Mouse (Mus musculus): ENCODE data around the gene Lalba. TPM values are rescaled to one million over a fixed set of nuclear protein-coding genes. Genes with fewer than 3 reads are reported as not detected.
"Not testable (repeated sequence)": the region's sequence is repeated elsewhere in the genome, so short reads cannot be mapped to it uniquely, and the experiment has no call there.

Gene Lalba
- polyA plus RNA-seq, 1 experiment from 2014 or later, result not detected

DNA sequence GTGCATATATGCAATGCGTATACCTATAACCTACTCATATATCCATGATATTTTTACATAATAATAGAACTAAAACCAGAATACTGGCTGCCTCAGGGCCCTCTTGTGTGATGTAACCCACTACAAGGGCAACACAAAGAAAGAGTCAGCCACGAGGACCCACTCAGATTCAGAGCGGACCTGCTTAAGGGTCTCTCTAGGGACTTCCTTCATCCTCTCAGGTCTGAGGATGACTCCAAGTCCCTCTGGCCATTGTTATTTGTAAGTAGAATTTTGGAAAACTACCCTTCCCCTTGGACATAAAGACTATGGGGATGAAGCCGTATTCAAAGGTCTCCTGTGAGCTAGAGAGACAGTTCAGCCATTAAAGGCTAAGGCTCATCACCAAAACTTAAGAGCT, 12.9 kb downstream of the Lalba start, which contains the start of gene OR5BS1P:
Gene OR5BS1P (plus strand): TSS at position 301 of the 400 bp plus-strand sequence.
- no peaks in the 10 kb centered on the region for H3K4me1 ChIP-seq (ENCODE audit: control insufficient read depth in 2 of 2, insufficient read depth in 2 of 2, low read length in 2 of 2)
- H3K9me3 ChIP-seq (ENCODE audit: control insufficient read depth, low read length), result 0 out of 2 replicates have a peak, but pooled peaks cover 3% of the 10 kb centered on the region
- no peak within 1 kb of the TSS for H3K4me3 ChIP-seq (ENCODE audit: control insufficient read depth in 1 of 2, insufficient read depth in 1 of 2, low read depth in 1 of 2, low read length in 2 of 2)
- H3K4me2 ChIP-seq (ENCODE audit: low read length), result no peak within 1 kb of the TSS
- WGBS, result 82% methylated on average over 4 of the region's 4 CpGs
- H3K27me3 ChIP-seq (ENCODE audit: control insufficient read depth, insufficient read depth, low read length), result no peaks in the 10 kb centered on the region
- H3K9ac ChIP-seq (ENCODE audit: low read length), result no peak within 1 kb of the TSS
- no peak for ATAC-seq (ENCODE audit: insufficient number of reproducible peaks, insufficient read depth, low FRiP score, low read depth)
- H3K27ac ChIP-seq (replicated peaks in 1 of 2; ENCODE audit: control insufficient read depth in 1 of 2, insufficient read depth in 1 of 2, low read depth in 2 of 2, low read length in 2 of 2), result no peak within 1 kb of the TSS
- no peaks in the 10 kb centered on the region for H3K36me3 ChIP-seq (ENCODE audit: control insufficient read depth, insufficient read depth, low read length)

DNA sequence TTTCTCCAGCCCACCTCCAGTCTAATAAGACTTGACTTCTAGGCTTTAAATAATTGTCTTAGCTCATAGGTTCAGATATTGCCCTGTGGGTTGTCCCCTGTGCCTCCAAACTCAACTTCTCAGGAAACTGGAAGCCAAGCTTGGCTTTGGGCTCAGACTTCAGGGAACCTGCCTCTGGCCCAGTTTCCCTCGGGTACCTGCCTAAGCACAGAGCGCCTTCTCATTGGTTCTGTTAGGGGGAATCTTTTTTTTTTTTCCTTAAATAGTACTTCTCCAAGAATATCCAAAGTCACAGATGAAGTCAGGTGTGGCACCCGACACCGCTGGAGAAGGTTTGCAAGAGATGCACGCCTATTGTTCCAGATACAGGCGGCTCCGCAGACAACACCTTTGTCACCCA, 30.2 kb downstream of the Lalba start, which contains the start of gene Olfr281:
Gene Olfr281 (plus strand): TSS at position 301 of the 400 bp plus-strand sequence.
- WGBS, result 86% methylated on average over 7 of the region's 7 CpGs
- Histone ChIP-seq H3K9me3 (ENCODE audit: control insufficient read depth, low read length) (no peaks in the 10 kb centered on the region), H3K36me3 (ENCODE audit: control insufficient read depth, insufficient read depth, low read length) (no peaks in the 10 kb centered on the region), H3K27ac (replicated peaks in 1 of 2; ENCODE audit: control insufficient read depth in 1 of 2, insufficient read depth in 1 of 2, low read depth in 2 of 2, low read length in 2 of 2) (no peak within 1 kb of the TSS), H3K27me3 (ENCODE audit: control insufficient read depth, insufficient read depth, low read length) (no peaks in the 10 kb centered on the region), H3K9ac (ENCODE audit: low read length) (no peak within 1 kb of the TSS), H3K4me3 (ENCODE audit: control insufficient read depth in 1 of 2, insufficient read depth in 1 of 2, low read depth in 1 of 2, low read length in 2 of 2) (no peak within 1 kb of the TSS), H3K4me2 (ENCODE audit: low read length) (no peak within 1 kb of the TSS), H3K4me1 (ENCODE audit: control insufficient read depth in 2 of 2, insufficient read depth in 2 of 2, low read length in 2 of 2) (no peaks in the 10 kb centered on the region)
- ATAC-seq (ENCODE audit: insufficient number of reproducible peaks, insufficient read depth, low FRiP score, low read depth), result no peak

DNA sequence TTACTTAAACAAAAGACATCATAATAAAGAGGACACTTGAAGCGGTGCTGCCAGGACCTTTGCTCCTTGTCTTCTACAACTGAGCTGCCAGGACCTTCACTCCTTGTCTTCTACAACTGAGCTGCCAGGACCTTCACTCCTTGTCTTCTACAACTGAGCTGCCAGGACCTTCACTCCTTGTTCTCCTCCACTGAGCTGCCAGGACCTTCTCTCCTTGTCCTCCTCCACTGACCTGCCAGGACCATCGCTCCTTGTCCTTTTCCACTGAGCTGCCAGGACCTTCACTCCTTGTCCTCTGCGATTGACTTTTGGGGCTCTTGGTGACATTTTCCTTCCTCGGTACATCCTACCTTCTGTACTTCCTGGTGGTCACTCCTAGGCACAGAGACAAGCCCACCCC, 34.0 kb downstream of the Lalba start:
- WGBS, result 57% methylated on average over 4 of the region's 4 CpGs

DNA sequence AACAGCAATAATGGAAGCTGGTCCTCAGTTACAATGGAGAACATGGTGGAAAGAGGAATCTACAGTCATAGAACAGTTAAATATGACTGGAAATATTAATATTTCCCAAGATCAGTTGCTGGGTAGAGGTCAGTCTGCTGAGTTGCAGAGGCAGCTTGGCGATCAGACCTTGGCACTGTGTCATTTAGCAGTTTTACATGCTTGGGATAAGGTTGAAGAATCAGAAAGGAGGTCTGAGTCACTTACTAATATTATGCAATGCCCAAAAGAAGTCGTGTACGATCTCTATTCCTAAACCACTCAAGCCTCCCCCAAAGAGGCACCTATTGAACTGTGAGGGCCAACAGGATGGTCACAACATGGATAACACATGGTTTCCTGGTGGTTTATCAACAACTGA, 38.0 kb downstream of the Lalba start:
- ATAC-seq (ENCODE audit: insufficient number of reproducible peaks, insufficient read depth, low FRiP score, low read depth), result no peak
- Histone ChIP-seq H3K27me3 (ENCODE audit: control insufficient read depth, insufficient read depth, low read length) (no peaks in the 10 kb centered on the region), H3K4me2 (ENCODE audit: low read length) (no peak overlapping the region), H3K9ac (ENCODE audit: low read length) (no peak overlapping the region), H3K4me3 (ENCODE audit: control insufficient read depth in 1 of 2, insufficient read depth in 1 of 2, low read depth in 1 of 2, low read length in 2 of 2) (no peak overlapping the region), H3K27ac (replicated peaks in 1 of 2; ENCODE audit: control insufficient read depth in 1 of 2, insufficient read depth in 1 of 2, low read depth in 2 of 2, low read length in 2 of 2) (no peak overlapping the region), H3K4me1 (ENCODE audit: control insufficient read depth in 2 of 2, insufficient read depth in 2 of 2, low read length in 2 of 2) (no peaks in the 10 kb centered on the region), H3K36me3 (ENCODE audit: control insufficient read depth, insufficient read depth, low read length) (no peaks in the 10 kb centered on the region), H3K9me3 (ENCODE audit: control insufficient read depth, low read length) (no peaks in the 10 kb centered on the region)
- 57% methylated on average over 3 of the region's 3 CpGs for WGBS

More for the DNA sequence above, 34.0 kb downstream of the Lalba start:
- no peaks in the 10 kb centered on the region for H3K27me3 ChIP-seq (ENCODE audit: control insufficient read depth, insufficient read depth, low read length)
- ATAC-seq (ENCODE audit: insufficient number of reproducible peaks, insufficient read depth, low FRiP score, low read depth), result no peak
- H3K9me3 ChIP-seq (ENCODE audit: control insufficient read depth, low read length), result no peaks in the 10 kb centered on the region
- no peak overlapping the region for H3K9ac ChIP-seq (ENCODE audit: low read length)
- H3K4me3 ChIP-seq (ENCODE audit: control insufficient read depth in 1 of 2, insufficient read depth in 1 of 2, low read depth in 1 of 2, low read length in 2 of 2), result no peak overlapping the region
- H3K27ac ChIP-seq (replicated peaks in 1 of 2; ENCODE audit: control insufficient read depth in 1 of 2, insufficient read depth in 1 of 2, low read depth in 2 of 2, low read length in 2 of 2), result no peak overlapping the region
- H3K36me3 ChIP-seq (ENCODE audit: control insufficient read depth, insufficient read depth, low read length), result no peaks in the 10 kb centered on the region
- H3K4me1 ChIP-seq (ENCODE audit: control insufficient read depth in 2 of 2, insufficient read depth in 2 of 2, low read length in 2 of 2), result no peaks in the 10 kb centered on the region
- no peak overlapping the region for H3K4me2 ChIP-seq (ENCODE audit: low read length)

DNA sequence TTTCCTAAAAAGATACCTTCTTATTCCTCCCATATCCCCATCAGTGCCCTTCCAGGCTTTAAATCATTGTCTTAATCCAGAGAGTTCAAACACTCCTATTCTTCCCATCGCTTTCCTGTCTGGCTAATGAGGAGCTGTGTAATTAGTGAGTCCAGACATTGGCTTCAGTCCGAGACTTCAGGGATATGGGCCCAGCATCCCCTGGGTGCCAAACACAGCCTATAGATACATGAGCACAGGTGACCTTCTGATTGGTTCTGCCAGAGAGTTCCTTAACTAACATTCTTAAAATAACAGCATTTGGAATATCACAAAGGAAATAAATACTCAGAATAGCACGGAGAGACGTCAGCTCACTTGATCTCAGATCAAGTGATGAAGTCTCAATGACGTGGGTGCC, 51.6 kb downstream of the Lalba start, which contains the start of gene Olfr282:
Gene Olfr282 (plus strand): TSS at position 301 of the 400 bp plus-strand sequence.
- not testable (repeated sequence) for H3K4me1 ChIP-seq (ENCODE audit: control insufficient read depth in 2 of 2, insufficient read depth in 2 of 2, low read length in 2 of 2); H3K9me3 ChIP-seq (ENCODE audit: control insufficient read depth, low read length); H3K36me3 ChIP-seq (ENCODE audit: control insufficient read depth, insufficient read depth, low read length); H3K27ac ChIP-seq (replicated peaks in 1 of 2; ENCODE audit: control insufficient read depth in 1 of 2, insufficient read depth in 1 of 2, low read depth in 2 of 2, low read length in 2 of 2); ATAC-seq (ENCODE audit: insufficient number of reproducible peaks, insufficient read depth, low FRiP score, low read depth); H3K4me3 ChIP-seq (ENCODE audit: control insufficient read depth in 1 of 2, insufficient read depth in 1 of 2, low read depth in 1 of 2, low read length in 2 of 2); H3K27me3 ChIP-seq (ENCODE audit: control insufficient read depth, insufficient read depth, low read length); H3K9ac ChIP-seq (ENCODE audit: low read length); H3K4me2 ChIP-seq (ENCODE audit: low read length)
- 53% methylated on average over 5 of the region's 5 CpGs for WGBS

Small RNA genes within 50 kb of the gene (microRNA-seq; reads per million reads assigned to microRNA genes)
- not detected for gene Mir1291

Other genes with a start within 250 kb of the Lalba start
- not detected in 2 replicates for gene Olfr286, start 248.3 kb downstream of the Lalba start, polyA plus RNA-seq (2014; fragmentation: Nextera tagmentation; extraction: Ambion mirVana)
- not detected in 2 replicates for gene H1fnt, start 225.4 kb downstream of the Lalba start, polyA plus RNA-seq (2014; fragmentation: Nextera tagmentation; extraction: Ambion mirVana)
- gene Zfp641, start 186.6 kb downstream of the Lalba start, polyA plus RNA-seq (2014; fragmentation: Nextera tagmentation; extraction: Ambion mirVana), result 1.5 and 1.6 TPM in 2 replicates
- not detected in 2 replicates for gene Olfr285, start 165.4 kb downstream of the Lalba start, polyA plus RNA-seq (2014; fragmentation: Nextera tagmentation; extraction: Ambion mirVana)
- not detected in 2 replicates for gene Olfr284, start 141.7 kb downstream of the Lalba start, polyA plus RNA-seq (2014; fragmentation: Nextera tagmentation; extraction: Ambion mirVana)
- not detected in 2 replicates for gene Olfr283, start 101.8 kb downstream of the Lalba start, polyA plus RNA-seq (2014; fragmentation: Nextera tagmentation; extraction: Ambion mirVana)
- gene Olfr282, start 51.5 kb downstream of the Lalba start, polyA plus RNA-seq (2014; fragmentation: Nextera tagmentation; extraction: Ambion mirVana), result not detected in 2 replicates
- not detected in 2 replicates for gene Olfr281, start 30.1 kb downstream of the Lalba start, polyA plus RNA-seq (2014; fragmentation: Nextera tagmentation; extraction: Ambion mirVana)
- gene OR5BS1P, start 12.8 kb downstream of the Lalba start, polyA plus RNA-seq (2014; fragmentation: Nextera tagmentation; extraction: Ambion mirVana), result not detected in 2 replicates
- gene Olfr279, start 9.7 kb upstream of the Lalba start, polyA plus RNA-seq (2014; fragmentation: Nextera tagmentation; extraction: Ambion mirVana), result not detected in 2 replicates
- gene Kansl2, start 51.5 kb upstream of the Lalba start, polyA plus RNA-seq (2014; fragmentation: Nextera tagmentation; extraction: Ambion mirVana), result 69.0 and 74.1 TPM in 2 replicates
- 34.0 and 39.2 TPM in 2 replicates for gene Ccnt1, start 88.2 kb upstream of the Lalba start, polyA plus RNA-seq (2014; fragmentation: Nextera tagmentation; extraction: Ambion mirVana)
- gene 4930415O20Rik, start 88.3 kb upstream of the Lalba start, polyA plus RNA-seq (2014; fragmentation: Nextera tagmentation; extraction: Ambion mirVana), result 0.53 and 0.66 TPM in 2 replicates
- 35.2 and 43.7 TPM in 2 replicates for gene Adcy6, start 127.4 kb upstream of the Lalba start, polyA plus RNA-seq (2014; fragmentation: Nextera tagmentation; extraction: Ambion mirVana)
- 6.1 and 6.6 TPM in 2 replicates for gene Cacnb3, start 148.1 kb upstream of the Lalba start, polyA plus RNA-seq (2014; fragmentation: Nextera tagmentation; extraction: Ambion mirVana)
- 16.9 and 18.2 TPM in 2 replicates for gene Ddx23, start 180.2 kb upstream of the Lalba start, polyA plus RNA-seq (2014; fragmentation: Nextera tagmentation; extraction: Ambion mirVana)
- gene Rnd1, start 194.7 kb upstream of the Lalba start, polyA plus RNA-seq (2014; fragmentation: Nextera tagmentation; extraction: Ambion mirVana), result 0.61 and 1.3 TPM in 2 replicates
- 0.42 and 0.89 TPM in 2 replicates for gene Ccdc65, start 225.5 kb upstream of the Lalba start, polyA plus RNA-seq (2014; fragmentation: Nextera tagmentation; extraction: Ambion mirVana)
- gene Fkbp11, start 245.5 kb upstream of the Lalba start, polyA plus RNA-seq (2014; fragmentation: Nextera tagmentation; extraction: Ambion mirVana), result 21.5 and 23.4 TPM in 2 replicates

All from heart, embryonic 14.5 days (tissue).